Mouse (Mus musculus): ENCODE results near the gene Grik3.

DNA sequence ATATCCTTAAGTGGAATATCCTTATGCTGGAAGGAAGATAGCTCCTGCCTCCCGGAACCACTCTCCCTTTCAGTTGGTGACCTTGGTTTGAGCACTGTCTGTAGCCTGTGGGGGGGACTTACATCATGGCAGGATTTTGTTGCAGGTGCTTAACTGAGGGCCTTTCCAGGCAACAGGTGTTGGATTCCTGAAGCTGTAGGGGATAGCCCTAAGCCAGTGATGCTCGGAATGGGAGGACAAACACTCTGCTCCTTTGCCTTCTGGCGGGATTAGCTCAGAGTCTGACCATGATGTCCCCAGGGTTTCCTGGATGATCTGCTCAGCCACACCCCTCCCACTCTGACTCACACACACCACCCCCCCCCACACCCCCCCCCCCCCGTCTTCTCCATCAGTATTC lies 45.5 kb downstream of the Grik3 start:
- TF ChIP-seq GATA1 (IDR thresholded peaks at IDR 0.05; ENCODE audit: low read length) (no peak), TAL1 (IDR thresholded peaks at IDR 0.05; ENCODE audit: low read length) (no peak)
